Mouse (Mus musculus) CH12.LX (cell line): ENCODE data around the gene Cblb. TPM values are rescaled to one million over a fixed set of nuclear protein-coding genes. Genes with fewer than 3 reads are reported as not detected.

Experiments
- DNase-seq: peaks from one replicate; pipeline ENCODE4 v3.0.0-alpha.2; 2013; ENCODE audit errors: extremely low read depth
- H3K27ac ChIP-seq: 2 replicates; pipeline ENCODE4 v1.5.1; 2012; ENCODE audit warnings: low read depth, mild to moderate bottlenecking, control low read depth, moderate library complexity; ENCODE audit not compliant: insufficient read depth
- H3K27me3 ChIP-seq: replicated peaks from 2 replicates; pipeline ENCODE3; 2012; ENCODE audit warnings: inconsistent platforms
- H3K36me3 ChIP-seq, 2 experiments: replicated peaks in 1 of 2; 2 replicates each; pipeline versions ENCODE3 to v1.6.1; 2012; ENCODE audit warnings: inconsistent platforms in 1 of 2, low read length in 1 of 2, mild to moderate bottlenecking in 1 of 2, mixed read lengths in 1 of 2, moderate library complexity in 1 of 2; ENCODE audit not compliant: control insufficient read depth in 1 of 2, insufficient read depth in 1 of 2
- H3K4me1 ChIP-seq, 2 experiments: 2 replicates each; pipeline ENCODE4 v1.6.1; 2012; ENCODE audit warnings: inconsistent platforms in 1 of 2, moderate library complexity in 1 of 2; ENCODE audit not compliant: insufficient read depth in 2 of 2, control insufficient read depth in 1 of 2
- H3K4me2 ChIP-seq: 2 replicates; pipeline ENCODE4 v1.6.1; 2012; ENCODE audit warnings: low read depth, mild to moderate bottlenecking, control low read depth; ENCODE audit not compliant: poor library complexity, insufficient read depth, severe bottlenecking
- H3K4me3 ChIP-seq, 3 experiments: fragments of 150-350 bp in 1 of 3; sonication (generic) in 1 of 3; replicated peaks in 1 of 3; 2 replicates each; pipeline versions ENCODE3 to v1.5.1; 2011 to 2012; ENCODE audit warnings: low read depth in 2 of 3, low read length in 2 of 3, mild to moderate bottlenecking in 2 of 3, moderate library complexity in 2 of 3, control low read depth in 1 of 3, improper control_type of control experiment in 1 of 3, inconsistent platforms in 1 of 3, mixed read lengths in 1 of 3; ENCODE audit not compliant: poor library complexity in 1 of 3
- H3K79me2 ChIP-seq: replicated peaks from 2 replicates; pipeline ENCODE4 v1.6.1; 2012; ENCODE audit warnings: mild to moderate bottlenecking, moderate library complexity; ENCODE audit not compliant: control insufficient read depth, poor library complexity, insufficient read depth, severe bottlenecking; ENCODE audit errors: extremely low read depth
- H3K9ac ChIP-seq: 2 replicates; pipeline ENCODE4 v1.6.1; 2012; ENCODE audit warnings: low read depth, mild to moderate bottlenecking, control low read depth, moderate library complexity; ENCODE audit not compliant: insufficient read depth
- H3K9me3 ChIP-seq: replicated peaks from 2 replicates; pipeline ENCODE3; 2012; ENCODE audit warnings: low read length, inconsistent platforms, mixed read lengths
- BHLHE40 ChIP-seq: IDR thresholded peaks from 2 replicates; pipeline ENCODE4 v1.6.1; 2011; ENCODE audit warnings: mild to moderate bottlenecking, low read depth, low read length, improper control_type of control experiment
- CTCF ChIP-seq, 2 experiments: IDR thresholded peaks in 1 of 2; conservative IDR thresholded peaks in 1 of 2; 2 replicates each; pipeline ENCODE4 v1.5.1; 2011 to 2012; ENCODE audit warnings: low read depth in 2 of 2, low read length in 2 of 2, improper control_type of control experiment in 1 of 2, inconsistent platforms in 1 of 2, mild to moderate bottlenecking in 1 of 2, moderate library complexity in 1 of 2
- EP300 ChIP-seq: IDR thresholded peaks from 2 replicates; pipeline ENCODE4 v1.6.1; 2011; ENCODE audit warnings: low read length, improper control_type of control experiment
- ETS1 ChIP-seq: conservative IDR thresholded peaks from 2 replicates; pipeline ENCODE4 v1.6.1; 2012; ENCODE audit warnings: low read depth, mild to moderate bottlenecking, inconsistent platforms, low read length, improper control_type of control experiment, moderate library complexity
- GABPA ChIP-seq: IDR thresholded peaks from 2 replicates; pipeline ENCODE4 v1.6.1; 2012; ENCODE audit warnings: low read depth, low read length, improper control_type of control experiment, inconsistent platforms; ENCODE audit not compliant: insufficient replicate concordance
- HCFC1 ChIP-seq: IDR thresholded peaks from 2 replicates; pipeline ENCODE4 v1.6.1; 2012; ENCODE audit warnings: low read depth, mild to moderate bottlenecking, inconsistent platforms, low read length, improper control_type of control experiment
- IRF4 ChIP-seq: IDR thresholded peaks from 2 replicates; pipeline ENCODE4 v1.6.1; 2014; ENCODE audit warnings: low read depth, mild to moderate bottlenecking, inconsistent platforms, low read length, improper control_type of control experiment
- JUN ChIP-seq: IDR thresholded peaks from 2 replicates; pipeline ENCODE4 v1.6.1; 2011; ENCODE audit warnings: low read depth, mild to moderate bottlenecking, low read length, improper control_type of control experiment, moderate library complexity; ENCODE audit not compliant: insufficient read depth
- MAX ChIP-seq: IDR thresholded peaks from 2 replicates; pipeline ENCODE4 v1.6.1; 2011; ENCODE audit warnings: low read length, improper control_type of control experiment
- MAZ ChIP-seq: IDR thresholded peaks from 2 replicates; pipeline ENCODE4 v1.6.1; 2012; ENCODE audit warnings: low read depth, mild to moderate bottlenecking, inconsistent platforms, low read length, improper control_type of control experiment, moderate library complexity
- MEF2A ChIP-seq: IDR thresholded peaks from 2 replicates; pipeline ENCODE4 v1.6.1; 2014; ENCODE audit warnings: low read depth, mild to moderate bottlenecking, inconsistent platforms, low read length, improper control_type of control experiment, borderline replicate concordance
- SMC3 ChIP-seq: IDR thresholded peaks from 2 replicates; pipeline ENCODE4 v1.6.1; 2011; ENCODE audit warnings: low read depth, low read length, improper control_type of control experiment
- TCF12 ChIP-seq: IDR thresholded peaks from 2 replicates; pipeline ENCODE4 v1.6.1; 2014; ENCODE audit warnings: low read depth, mild to moderate bottlenecking, inconsistent platforms, low read length, improper control_type of control experiment
- UBTF ChIP-seq: IDR thresholded peaks from 2 replicates; pipeline ENCODE4 v1.6.1; 2012; ENCODE audit warnings: low read depth, mild to moderate bottlenecking, inconsistent platforms, low read length, improper control_type of control experiment, moderate library complexity
- ZKSCAN1 ChIP-seq: IDR thresholded peaks from 2 replicates; pipeline ENCODE4 v1.6.1; 2012; ENCODE audit warnings: low read depth, inconsistent platforms, low read length, improper control_type of control experiment, borderline replicate concordance
- ZMIZ1 ChIP-seq: IDR thresholded peaks from 2 replicates; pipeline ENCODE4 v1.6.1; 2012; ENCODE audit warnings: low read depth, mild to moderate bottlenecking, inconsistent platforms, low read length, improper control_type of control experiment
- dilution Hi-C: fragments of 300-500 bp; cut with MboI; formaldehyde crosslinking; loops from 2 replicates; pipeline ENCODE4 v1.14.3; 2020; ENCODE audit warnings: low sequenced_read_pairs; ENCODE audit not compliant: extremely low pct_unique_long_range_greater_than_20kb, extremely low pct_ligation_motif_present
- in situ Hi-C: fragments of 300-500 bp; cut with MboI; formaldehyde crosslinking; loops from 3 replicates; pipeline ENCODE4 v1.14.3; 2019; ENCODE audit warnings: low sequenced_read_pairs, low pct_ligation_motif_present, low pct_unique_long_range_greater_than_20kb, mixed read lengths
- polyA plus RNA-seq: library from polyadenylated mRNA; unstranded; fragments of >175 nt; gene quantifications from 2 replicates; pipeline ENCODE4 v1.2.1, GENCODE M21; 2012; ENCODE audit warnings: low read depth; ENCODE audit not compliant: insufficient read length
- total RNA-seq, 2 experiments: library from RNA; depleted of rRNA; stranded (reverse); fragments of 300-350 nt in 1 of 2; fragments of >200 nt in 1 of 2; gene quantifications; 2 replicates each; pipeline ENCODE4 v1.2.3; 2012 to 2014

The Cblb gene
- total and polyA plus RNA-seq, 3 experiments: 3.5 to 18.9 (median 6.3) TPM

GRCm38 (mm10) chr16:52012984-52013383, 18.0 kb upstream of the Cblb start:
- no peak for TF ChIP-seq ZKSCAN1
- TF ChIP-seq IRF4: no peak
- no peak for TF ChIP-seq GABPA
- no peak for TF ChIP-seq BHLHE40
- no peak for TF ChIP-seq JUN
- TF ChIP-seq SMC3: no peak
- no peak for TF ChIP-seq UBTF
- TF ChIP-seq MEF2A: no peak
- no peak for TF ChIP-seq MAZ
- TF ChIP-seq, all 38 proteins: peak for 0

GRCm38 (mm10) chr16:52013812-52014211, 17.2 kb upstream of the Cblb start:
- DNase-seq: peak; percentile 32
- no peaks in the 10 kb centered on the region for H3K36me3 ChIP-seq
- no peak overlapping the region for H3K27ac ChIP-seq
- H3K27me3 ChIP-seq: no peaks in the 10 kb centered on the region
- TF ChIP-seq EP300 (peak; percentile 69), CTCF (conservative IDR thresholded peaks at IDR 0.05 in 1 of 2, IDR thresholded peaks at IDR 0.05 in 1 of 2; ENCODE audit: low read depth in 2 of 2, low read length in 2 of 2) (no peak), TCF12 (peak; percentile 45; the same call in 1 of the 2 replicates), ZMIZ1 (no peak), ETS1 (0 out of 2 replicates have a peak, but pooled peaks have one; percentile 14), IRF4 (peak; percentile 25; the same call in 1 of the 2 replicates), HCFC1 (no peak), MAX (peak; percentile 46; the same call in 1 of the 2 replicates)
- peaks cover 3% of the 10 kb centered on the region for H3K9me3 ChIP-seq
- H3K4me2 ChIP-seq: no peak overlapping the region
- dilution Hi-C loops (no loop called here), in situ Hi-C loops (no loop called here)
- no peaks in the 10 kb centered on the region for H3K79me2 ChIP-seq
- H3K4me1 ChIP-seq: peaks cover 3 to 4% of the 10 kb centered on the region in 2 experiments; a peak in 2 of 4 replicates
- H3K9ac ChIP-seq: no peak overlapping the region
- no peak overlapping the region for H3K4me3 ChIP-seq

More at GRCm38 (mm10) chr16:52012984-52013383, 18.0 kb upstream of the Cblb start:
- no peak overlapping the region for H3K9ac ChIP-seq
- no peak for DNase-seq
- no peaks in the 10 kb centered on the region for H3K27me3 ChIP-seq
- no peaks in the 10 kb centered on the region for H3K79me2 ChIP-seq
- in situ Hi-C loops: no loop called here
- H3K4me2 ChIP-seq: no peak overlapping the region
- peaks cover 3 to 4% of the 10 kb centered on the region in 2 experiments; a peak in 2 of 4 replicates for H3K4me1 ChIP-seq
- dilution Hi-C loops: no loop called here
- peaks cover 3% of the 10 kb centered on the region for H3K9me3 ChIP-seq
- H3K36me3 ChIP-seq: no peaks in the 10 kb centered on the region
- H3K27ac ChIP-seq: no peak overlapping the region
- no peak overlapping the region for H3K4me3 ChIP-seq
